Mouse (Mus musculus): Measurements from ENCODE around the gene Gm11627. TPM values are rescaled to one million over a fixed set of nuclear protein-coding genes. Genes with fewer than 3 reads are reported as not detected.
A peak's percentile ranks its signal among the peaks of the same experiment; 100 is the strongest.

Gene Gm11627
- 18.4 and 23.2 TPM in 2 replicates for polyA plus RNA-seq (2015; fragmentation: Nextera tagmentation; extraction: Ambion mirVana)

- Histone ChIP-seq H3K4me3 (ENCODE audit: low read length) (peak within 1 kb of the TSS; percentile 52), H3K4me1 (replicated peaks; ENCODE audit: control insufficient read depth, insufficient read depth, low read length) (peaks cover 36% of the 10 kb centered on the region), H3K36me3 (ENCODE audit: control insufficient read depth, insufficient read depth, low read length) (no peaks in the 10 kb centered on the region), H3K27ac (ENCODE audit: low read length) (peak within 1 kb of the TSS; percentile 97), H3K4me2 (ENCODE audit: low read depth, low read length) (peak within 1 kb of the TSS; percentile 67), H3K27me3 (ENCODE audit: control insufficient read depth, insufficient read depth, low read depth, low read length) (no peaks in the 10 kb centered on the region), H3K9ac (ENCODE audit: low read length) (peak within 1 kb of the TSS; percentile 81), H3K9me3 (ENCODE audit: control insufficient read depth, low read length) (no peaks in the 10 kb centered on the region)
- ATAC-seq (ENCODE audit: low read depth), result peak; percentile 79
- WGBS, result 11% methylated on average over 22 of the region's 23 CpGs
Observed at GRCm38 (mm10) chr11:102579165-102580033, at the start of gene Gm11627. Gm11627 (minus strand) TSS chr11:102579461.

- Histone ChIP-seq H3K9ac (ENCODE audit: low read length) (no peak overlapping the region), H3K4me3 (ENCODE audit: low read length) (no peak overlapping the region), H3K27me3 (ENCODE audit: control insufficient read depth, insufficient read depth, low read depth, low read length) (no peaks in the 10 kb centered on the region), H3K27ac (ENCODE audit: low read length) (no peak overlapping the region), H3K36me3 (ENCODE audit: control insufficient read depth, insufficient read depth, low read length) (no peaks in the 10 kb centered on the region), H3K4me2 (ENCODE audit: low read depth, low read length) (no peak overlapping the region), H3K9me3 (ENCODE audit: control insufficient read depth, low read length) (no peaks in the 10 kb centered on the region), H3K4me1 (replicated peaks; ENCODE audit: control insufficient read depth, insufficient read depth, low read length) (peaks cover 44% of the 10 kb centered on the region)
- ATAC-seq (ENCODE audit: low read depth), result no peak
- WGBS, result 62% methylated on average over 9 of the region's 9 CpGs
Observed at GRCm38 (mm10) chr11:102628529-102628928, 49.3 kb upstream of the Gm11627 start.

DNA sequence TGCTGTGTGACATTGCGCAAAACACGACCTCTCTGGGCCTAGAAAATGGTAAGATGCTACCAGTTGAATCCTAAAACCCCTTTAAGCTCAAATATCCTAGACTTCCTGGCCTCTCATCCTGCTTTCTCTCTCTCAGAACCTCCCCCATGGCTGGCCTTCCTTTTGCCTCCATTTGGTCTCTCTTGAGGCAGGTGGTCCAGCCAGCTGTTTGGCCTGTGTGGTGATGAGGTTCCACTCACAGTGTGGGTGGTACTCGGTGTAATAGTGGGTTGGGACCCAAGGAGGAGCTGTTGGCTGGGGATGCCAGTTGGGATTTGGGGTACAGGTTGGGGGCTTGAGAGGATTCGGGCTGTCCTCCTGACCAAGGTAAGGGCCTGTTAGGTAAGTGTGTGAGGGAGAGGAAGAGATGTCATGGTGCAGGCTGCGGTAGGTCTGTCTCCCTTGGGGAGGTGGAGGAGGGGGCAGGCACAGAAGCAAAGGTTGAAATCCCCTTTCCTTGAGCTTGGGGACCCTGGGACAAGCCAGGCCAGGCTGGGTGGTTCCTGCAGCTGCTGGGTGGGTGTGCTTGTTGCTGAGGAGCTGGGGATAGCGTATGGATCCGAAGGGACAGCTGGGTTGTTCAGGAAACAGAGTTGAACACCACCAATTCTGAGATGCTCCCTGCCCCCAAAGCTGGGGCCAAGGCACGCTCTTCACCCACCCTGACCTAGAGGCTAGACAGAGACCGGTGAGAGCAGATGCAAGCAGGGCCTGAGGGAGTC, 48.1 kb upstream of the Gm11627 start:
- H3K4me3 ChIP-seq (ENCODE audit: low read length), result no peak overlapping the region
- H3K27me3 ChIP-seq (ENCODE audit: control insufficient read depth, insufficient read depth, low read depth, low read length), result no peaks in the 10 kb centered on the region
- ATAC-seq (ENCODE audit: low read depth), result no peak
- H3K36me3 ChIP-seq (ENCODE audit: control insufficient read depth, insufficient read depth, low read length), result no peaks in the 10 kb centered on the region
- no peak overlapping the region for H3K27ac ChIP-seq (ENCODE audit: low read length)
- H3K4me1 ChIP-seq (replicated peaks; ENCODE audit: control insufficient read depth, insufficient read depth, low read length), result peaks cover 35% of the 10 kb centered on the region
- H3K9me3 ChIP-seq (ENCODE audit: control insufficient read depth, low read length), result no peaks in the 10 kb centered on the region
- no peak overlapping the region for H3K4me2 ChIP-seq (ENCODE audit: low read depth, low read length)
- WGBS, result 82% methylated on average over 9 of the region's 9 CpGs
- H3K9ac ChIP-seq (ENCODE audit: low read length), result no peak overlapping the region

DNA sequence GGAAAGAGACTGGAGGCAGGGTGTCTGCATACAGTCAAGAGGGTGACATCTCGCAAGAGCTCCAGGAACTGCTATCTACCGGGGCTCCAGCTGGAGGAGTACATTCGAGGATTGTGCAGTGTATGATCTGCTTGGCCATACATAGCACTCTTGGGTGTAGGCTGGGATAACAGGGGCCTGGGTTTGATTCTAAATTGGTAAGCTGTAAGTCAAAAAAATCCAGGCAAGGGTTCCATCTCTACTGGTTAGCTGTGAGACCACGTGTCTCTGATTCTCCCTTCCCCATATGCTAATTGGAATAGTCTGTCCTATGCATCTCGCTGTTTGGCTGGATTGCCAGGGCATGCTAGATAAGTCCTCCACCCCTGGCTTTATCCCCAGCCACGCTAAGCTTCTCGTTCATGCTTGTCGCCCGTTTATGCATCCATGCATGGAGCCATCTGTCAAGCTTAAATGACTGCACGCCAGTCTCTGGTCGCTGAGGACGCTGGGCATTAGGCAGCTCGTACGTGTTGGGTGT, 45.7 kb upstream of the Gm11627 start:
- Histone ChIP-seq H3K27me3 (ENCODE audit: control insufficient read depth, insufficient read depth, low read depth, low read length) (no peaks in the 10 kb centered on the region), H3K36me3 (ENCODE audit: control insufficient read depth, insufficient read depth, low read length) (no peaks in the 10 kb centered on the region), H3K4me2 (ENCODE audit: low read depth, low read length) (peak overlapping the region; percentile 27), H3K9me3 (ENCODE audit: control insufficient read depth, low read length) (no peaks in the 10 kb centered on the region), H3K4me1 (replicated peaks; ENCODE audit: control insufficient read depth, insufficient read depth, low read length) (peaks cover 23% of the 10 kb centered on the region), H3K9ac (ENCODE audit: low read length) (peak overlapping the region; percentile 25), H3K27ac (ENCODE audit: low read length) (peak overlapping the region; percentile 94), H3K4me3 (ENCODE audit: low read length) (no peak overlapping the region)
- 26% methylated on average over 14 of the region's 14 CpGs for WGBS
- ATAC-seq (ENCODE audit: low read depth), result no peak

DNA sequence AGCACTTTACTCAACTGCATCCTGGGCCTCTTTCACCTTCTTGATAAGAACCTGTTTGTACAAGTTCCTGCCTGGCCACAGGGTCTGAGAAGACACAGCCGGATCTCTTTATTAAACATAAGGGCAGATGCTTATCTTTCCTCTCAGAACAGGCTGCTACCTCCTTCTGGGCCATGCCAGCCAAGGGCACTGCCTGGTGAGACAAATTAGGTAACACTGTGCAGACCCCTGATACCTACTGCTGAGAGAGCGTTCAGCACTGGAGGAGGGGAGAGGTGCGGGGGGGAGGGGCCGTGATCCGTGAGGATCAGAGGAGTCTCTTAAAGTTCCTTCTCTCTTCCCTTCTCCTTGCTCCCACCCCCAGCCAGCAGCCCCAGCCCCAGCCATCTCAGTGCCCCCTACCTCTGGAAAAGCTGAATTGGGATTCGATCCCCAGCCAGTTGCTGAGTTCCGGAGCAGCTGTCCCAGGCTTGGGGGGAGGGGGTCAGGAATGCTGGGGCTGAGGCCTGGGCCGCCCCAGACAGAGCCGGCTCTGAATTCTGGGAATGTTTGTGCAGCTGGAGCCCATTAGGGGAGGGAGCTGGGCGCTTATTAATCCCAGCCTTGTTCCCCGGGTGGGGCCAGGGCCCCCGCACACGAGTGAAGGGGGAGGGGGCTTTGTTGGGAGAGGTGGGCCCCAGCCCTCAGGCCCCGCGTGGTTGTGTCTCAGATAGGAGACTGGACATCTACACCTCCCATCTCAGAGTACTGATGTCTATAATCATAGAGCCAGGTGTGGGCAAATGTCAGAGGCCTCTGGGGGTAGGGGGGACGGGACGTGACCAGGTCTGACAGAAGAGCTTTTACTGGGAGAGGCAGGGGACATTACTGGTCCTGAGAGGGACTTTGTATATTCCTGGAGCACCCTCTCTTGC, 44.9 kb upstream of the Gm11627 start:
- Histone ChIP-seq H3K4me1 (replicated peaks; ENCODE audit: control insufficient read depth, insufficient read depth, low read length) (peaks cover 23% of the 10 kb centered on the region), H3K36me3 (ENCODE audit: control insufficient read depth, insufficient read depth, low read length) (no peaks in the 10 kb centered on the region), H3K9ac (ENCODE audit: low read length) (peak overlapping the region; percentile 44), H3K27me3 (ENCODE audit: control insufficient read depth, insufficient read depth, low read depth, low read length) (no peaks in the 10 kb centered on the region), H3K4me2 (ENCODE audit: low read depth, low read length) (peak overlapping the region; percentile 49), H3K27ac (ENCODE audit: low read length) (peak overlapping the region; percentile 94), H3K4me3 (ENCODE audit: low read length) (peak overlapping the region; percentile 30), H3K9me3 (ENCODE audit: control insufficient read depth, low read length) (peaks cover 4% of the 10 kb centered on the region; the same call in 1 of the 2 replicates)
- WGBS, result 5% methylated on average over 17 of the region's 17 CpGs
- ATAC-seq (ENCODE audit: low read depth), result peak; percentile 94

GRCm38 (mm10) chr11:102619449-102619848, 40.2 kb upstream of the Gm11627 start:
- no peak overlapping the region for H3K4me3 ChIP-seq (ENCODE audit: low read length)
- H3K36me3 ChIP-seq (ENCODE audit: control insufficient read depth, insufficient read depth, low read length), result no peaks in the 10 kb centered on the region
- H3K27me3 ChIP-seq (ENCODE audit: control insufficient read depth, insufficient read depth, low read depth, low read length), result no peaks in the 10 kb centered on the region
- H3K9me3 ChIP-seq (ENCODE audit: control insufficient read depth, low read length), result peaks cover 4% of the 10 kb centered on the region; the same call in 1 of the 2 replicates
- no peak for ATAC-seq (ENCODE audit: low read depth)
- 72% methylated on average over 2 of the region's 2 CpGs for WGBS
- no peak overlapping the region for H3K9ac ChIP-seq (ENCODE audit: low read length)
- no peak overlapping the region for H3K27ac ChIP-seq (ENCODE audit: low read length)
- H3K4me1 ChIP-seq (replicated peaks; ENCODE audit: control insufficient read depth, insufficient read depth, low read length), result peaks cover 10% of the 10 kb centered on the region
- no peak overlapping the region for H3K4me2 ChIP-seq (ENCODE audit: low read depth, low read length)

GRCm38 (mm10) chr11:102611317-102611705, 32.0 kb upstream of the Gm11627 start:
- Histone ChIP-seq H3K9me3 (ENCODE audit: control insufficient read depth, low read length) (no peaks in the 10 kb centered on the region), H3K4me3 (ENCODE audit: low read length) (no peak overlapping the region), H3K27me3 (ENCODE audit: control insufficient read depth, insufficient read depth, low read depth, low read length) (no peaks in the 10 kb centered on the region; the same call in 1 of the 2 replicates), H3K36me3 (ENCODE audit: control insufficient read depth, insufficient read depth, low read length) (no peaks in the 10 kb centered on the region), H3K4me2 (ENCODE audit: low read depth, low read length) (no peak overlapping the region), H3K27ac (ENCODE audit: low read length) (peak overlapping the region; percentile 23), H3K4me1 (replicated peaks; ENCODE audit: control insufficient read depth, insufficient read depth, low read length) (peaks cover 34% of the 10 kb centered on the region), H3K9ac (ENCODE audit: low read length) (peak overlapping the region; percentile 43)
- 13% methylated on average over 6 of the region's 6 CpGs for WGBS
- ATAC-seq (ENCODE audit: low read depth), result no peak

DNA sequence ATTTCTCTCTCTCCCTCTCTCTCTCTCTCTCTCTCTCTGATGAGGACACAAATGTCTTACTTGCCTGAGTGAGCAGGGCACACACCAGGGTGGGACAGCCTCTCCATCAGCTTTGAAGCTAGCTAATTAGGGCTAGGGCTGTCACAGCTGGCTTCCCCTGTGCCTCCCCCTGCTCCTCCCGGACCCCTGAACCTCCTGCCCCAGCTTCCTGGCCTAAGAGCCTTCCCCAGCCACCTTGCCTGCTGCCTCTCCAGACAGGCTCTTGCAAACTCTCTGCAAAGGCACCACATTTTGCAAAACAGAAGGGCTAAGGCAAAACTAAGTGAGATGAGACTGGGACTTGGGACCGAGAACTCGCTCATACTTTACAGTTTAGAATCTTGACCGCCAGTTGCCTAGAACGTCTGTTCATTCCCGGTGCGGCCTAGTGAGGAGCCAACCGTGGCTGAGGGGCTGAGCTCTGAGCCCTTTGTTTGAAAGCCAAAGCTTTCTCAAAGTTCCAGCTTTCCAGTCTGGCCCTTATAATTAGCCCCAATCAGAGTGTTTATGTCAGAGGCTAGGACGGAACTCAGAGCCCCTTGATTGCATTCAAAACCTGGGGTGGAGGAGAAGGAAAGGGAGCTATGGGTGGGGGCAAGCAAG, 31.5 kb upstream of the Gm11627 start:
- 18% methylated on average over 9 of the region's 9 CpGs for WGBS

More for the DNA sequence above, 31.5 kb upstream of the Gm11627 start:
- Histone ChIP-seq H3K9ac (ENCODE audit: low read length) (peak overlapping the region; percentile 43), H3K36me3 (ENCODE audit: control insufficient read depth, insufficient read depth, low read length) (no peaks in the 10 kb centered on the region), H3K4me2 (ENCODE audit: low read depth, low read length) (no peak overlapping the region), H3K4me3 (ENCODE audit: low read length) (no peak overlapping the region), H3K27me3 (ENCODE audit: control insufficient read depth, insufficient read depth, low read depth, low read length) (peaks cover under 1% of the 10 kb centered on the region; the same call in 1 of the 2 replicates), H3K4me1 (replicated peaks; ENCODE audit: control insufficient read depth, insufficient read depth, low read length) (peaks cover 34% of the 10 kb centered on the region), H3K9me3 (ENCODE audit: control insufficient read depth, low read length) (no peaks in the 10 kb centered on the region), H3K27ac (ENCODE audit: low read length) (peak overlapping the region; percentile 23)
- no peak for ATAC-seq (ENCODE audit: low read depth)

Measured in lung, embryonic 16.5 days (tissue).